Mouse (Mus musculus) CD4-positive helper T cell, adult 2 months (primary cell): Measurements from ENCODE around the gene Amfr.
A peak's percentile ranks its signal among the peaks of the same experiment; 100 is the strongest.

Source experiments
- DNase-seq: peaks from one replicate; pipeline ENCODE4 v3.0.0-alpha.2; 2012; ENCODE audit warnings: low read depth, missing footprints, low spot score

The Amfr gene

DNA sequence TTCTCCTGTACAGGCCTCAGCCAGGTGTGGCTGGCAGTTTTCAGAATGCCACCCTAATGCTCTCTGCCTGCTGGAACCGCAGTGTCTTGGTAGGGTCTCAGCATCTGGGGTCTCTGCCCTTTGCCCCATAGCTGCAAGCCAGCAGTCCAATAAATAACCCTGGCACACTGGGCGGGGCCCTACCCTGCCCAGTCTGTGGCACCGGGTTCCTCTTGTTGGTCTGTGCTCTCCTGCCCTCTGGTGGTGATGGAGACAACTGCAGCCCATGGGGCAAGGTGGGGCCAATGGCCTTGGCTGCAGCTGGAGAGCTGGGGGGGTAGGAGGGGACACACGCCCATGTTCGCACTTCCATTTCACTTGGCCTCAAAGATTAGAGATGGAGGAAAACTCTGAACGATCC is 79.8 kb downstream of the Amfr start:
- DNase-seq, result peak; percentile 53

DNA sequence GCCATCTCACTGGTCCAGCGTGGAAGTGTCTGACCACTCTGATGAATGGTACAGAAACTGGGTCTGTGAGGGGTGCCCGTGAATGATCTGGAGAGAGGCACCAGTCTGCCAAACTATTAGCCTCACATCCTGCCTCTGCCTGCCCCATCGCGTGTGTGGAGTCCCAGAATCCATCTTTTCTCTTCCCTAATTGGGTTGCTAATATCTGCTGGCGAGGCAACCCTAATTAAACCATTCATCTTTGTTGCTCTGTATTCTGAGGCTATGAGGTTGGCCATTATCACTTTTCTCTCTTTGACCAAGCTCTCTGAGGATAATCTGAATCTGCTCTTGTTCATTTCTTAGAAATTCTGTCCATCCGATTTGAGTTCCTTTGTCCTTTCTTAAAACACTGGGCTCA is 81.3 kb downstream of the Amfr start:
- no peak for DNase-seq

DNA sequence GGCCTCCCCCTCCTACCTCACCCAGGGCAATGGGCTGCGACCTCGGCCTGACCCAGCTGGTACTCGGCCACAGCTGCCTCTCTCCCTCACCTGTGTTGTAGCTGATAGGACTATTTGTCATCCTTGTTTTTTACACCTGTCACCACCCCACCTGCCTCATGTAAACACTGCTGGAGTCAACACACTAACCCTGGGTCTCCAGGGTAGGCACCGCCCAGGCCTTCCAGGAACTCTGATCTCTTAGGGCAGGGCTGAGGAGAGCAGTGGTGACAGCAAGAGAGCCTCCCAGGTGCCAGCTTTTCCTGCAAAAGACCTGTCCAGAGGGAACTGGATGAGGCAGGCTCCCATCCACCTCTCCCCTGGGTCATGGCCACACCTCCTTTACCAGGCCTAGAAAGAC is 83.4 kb downstream of the Amfr start:
- DNase-seq, result no peak

DNA sequence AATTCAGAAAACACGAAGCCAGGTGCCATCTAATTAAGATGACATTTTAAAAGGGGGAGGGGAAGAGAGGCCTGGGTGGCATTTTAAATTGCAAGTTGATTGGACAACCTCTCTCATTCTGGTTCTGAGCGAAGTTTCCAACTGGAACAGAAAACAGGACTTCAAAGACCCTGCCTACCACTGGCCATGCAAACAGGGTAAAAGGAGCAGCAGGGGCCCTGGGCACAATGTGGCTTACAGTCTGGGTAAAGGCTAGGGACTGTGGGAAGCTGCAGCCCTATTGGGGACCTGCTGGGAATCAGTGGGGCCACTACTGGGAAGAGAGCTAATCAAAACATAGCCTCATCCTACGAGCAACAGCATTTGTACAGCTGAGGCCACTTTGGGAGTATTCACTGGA is 87.1 kb downstream of the Amfr start:
- DNase-seq, result no peak

DNA sequence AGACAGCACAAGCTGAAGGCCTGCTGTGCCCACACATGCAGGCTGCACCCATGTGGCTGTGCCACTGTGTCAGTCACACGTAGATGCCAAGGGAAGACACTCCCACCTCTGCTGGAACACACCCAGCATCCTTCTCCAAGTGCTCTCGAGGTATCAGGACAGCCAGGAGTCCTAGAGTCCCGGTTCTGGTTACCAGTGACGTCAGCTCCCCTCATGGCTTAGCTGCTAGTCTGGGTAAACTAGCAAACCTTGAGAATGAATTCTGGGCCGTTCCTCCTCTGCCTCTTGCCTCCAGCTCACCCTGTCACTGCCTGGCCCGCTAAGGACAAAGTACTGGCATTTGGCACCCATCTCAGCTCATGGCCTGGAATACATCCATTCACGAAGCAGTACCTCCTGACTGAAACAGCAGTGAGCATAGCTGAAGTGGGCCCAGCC is 88.7 kb downstream of the Amfr start:
- DNase-seq, result no peak
